Mouse (Mus musculus) MEL (cell line): ENCODE data around the gene Emx1. TPM values are rescaled to one million over a fixed set of nuclear protein-coding genes. Genes with fewer than 3 reads are reported as not detected.

Experiments
- DNase-seq: peaks from one replicate; pipeline ENCODE4 v3.0.0; 2011; ENCODE audit warnings: low read depth, low spot score
- H3K27ac ChIP-seq: 2 replicates; pipeline ENCODE4 v1.5.1; 2012; ENCODE audit warnings: low read depth, mild to moderate bottlenecking, control low read depth, low read length, moderate library complexity; ENCODE audit not compliant: control insufficient read depth
- H3K27me3 ChIP-seq, 2 experiments: fragments of 150-350 bp in 1 of 2; sonication (generic) in 1 of 2; 2 replicates each; pipeline ENCODE4 v1.6.1; 2012; ENCODE audit warnings: low read length in 2 of 2, mild to moderate bottlenecking in 2 of 2, improper control_type of control experiment in 1 of 2, moderate library complexity in 1 of 2; ENCODE audit not compliant: insufficient read depth in 2 of 2, control insufficient read depth in 1 of 2
- H3K36me3 ChIP-seq, 2 experiments: 2 replicates each; pipeline ENCODE4 v1.6.1; 2012 to 2014; ENCODE audit warnings: low read length in 2 of 2, improper control_type of control experiment in 1 of 2, inconsistent platforms in 1 of 2, mild to moderate bottlenecking in 1 of 2; ENCODE audit not compliant: insufficient read depth in 2 of 2, control insufficient read depth in 1 of 2
- H3K4me1 ChIP-seq, 2 experiments: fragments of 150-350 bp in 1 of 2; sonication (generic) in 1 of 2; 2 replicates each; pipeline ENCODE4 v1.6.1; 2012; ENCODE audit warnings: low read length in 2 of 2, improper control_type of control experiment in 1 of 2, mild to moderate bottlenecking in 1 of 2; ENCODE audit not compliant: insufficient read depth in 2 of 2, control insufficient read depth in 1 of 2
- H3K4me3 ChIP-seq, 2 experiments: fragments of 150-350 bp in 1 of 2; sonication (generic) in 1 of 2; 2 replicates each; pipeline ENCODE4 v1.5.1; 2012; ENCODE audit warnings: low read depth in 2 of 2, low read length in 2 of 2, mild to moderate bottlenecking in 2 of 2, moderate library complexity in 2 of 2, control low read depth in 1 of 2, improper control_type of control experiment in 1 of 2; ENCODE audit not compliant: control insufficient read depth in 1 of 2, insufficient read depth in 1 of 2
- H3K79me2 ChIP-seq: 2 replicates; pipeline ENCODE4 v1.6.1; 2012; ENCODE audit warnings: mild to moderate bottlenecking, low read length, moderate library complexity; ENCODE audit not compliant: control insufficient read depth, poor library complexity, insufficient read depth
- H3K9ac ChIP-seq: 2 replicates; pipeline ENCODE4 v1.6.1; 2012; ENCODE audit warnings: low read depth, mild to moderate bottlenecking, control low read depth, low read length, moderate library complexity; ENCODE audit not compliant: control insufficient read depth, poor library complexity, severe bottlenecking
- H3K9me3 ChIP-seq: fragments of 150-350 bp; sonication (generic); replicated peaks from 2 replicates; pipeline ENCODE4 v1.6.1; 2012; ENCODE audit warnings: mild to moderate bottlenecking, low read length, improper control_type of control experiment, moderate library complexity; ENCODE audit not compliant: insufficient read depth
- CHD2 ChIP-seq: IDR thresholded peaks from 2 replicates; pipeline ENCODE4 v1.6.1; 2011; ENCODE audit warnings: low read length, improper control_type of control experiment
- CTCF ChIP-seq, 3 experiments: IDR thresholded peaks in 2 of 3; conservative IDR thresholded peaks in 1 of 3; 2 replicates each; pipeline ENCODE4 v1.5.1; 2011 to 2012; ENCODE audit warnings: low read length in 3 of 3, low read depth in 2 of 3, mild to moderate bottlenecking in 2 of 3, improper control_type of control experiment in 1 of 3, inconsistent platforms in 1 of 3, mixed read lengths in 1 of 3, moderate library complexity in 1 of 3; ENCODE audit not compliant: control insufficient read depth in 1 of 3, insufficient read depth in 1 of 3, poor library complexity in 1 of 3, severe bottlenecking in 1 of 3
- POLR2AphosphoS5 ChIP-seq: IDR thresholded peaks from 2 replicates; pipeline ENCODE4 v1.6.1; 2012; ENCODE audit warnings: low read depth, borderline replicate concordance, mild to moderate bottlenecking, inconsistent platforms, low read length, moderate library complexity, mixed read lengths
- RCOR1 ChIP-seq: IDR thresholded peaks from 2 replicates; pipeline ENCODE4 v1.6.1; 2012; ENCODE audit warnings: low read depth, mild to moderate bottlenecking, inconsistent platforms, low read length, improper control_type of control experiment
- USF2 ChIP-seq, 2 experiments: IDR thresholded peaks; 2 replicates each; pipeline ENCODE4 v1.6.1; 2011 to 2012; ENCODE audit warnings: improper control_type of control experiment in 2 of 2, low read length in 2 of 2, borderline replicate concordance in 1 of 2, inconsistent platforms in 1 of 2, low read depth in 1 of 2, mild to moderate bottlenecking in 1 of 2; ENCODE audit not compliant: insufficient read depth in 1 of 2
- polyA plus RNA-seq, 2 experiments: library from polyadenylated mRNA; stranded (reverse) in 1 of 2; unstranded in 1 of 2; fragments of >175 nt in 1 of 2; fragments of >200 nt in 1 of 2; gene quantifications; 2 replicates each; pipeline versions ENCODE4 v1.2.1 to v1.2.4; 2012; ENCODE audit warnings: low replicate concordance in 2 of 2, low read depth in 1 of 2; ENCODE audit not compliant: insufficient read length in 2 of 2, insufficient read depth in 1 of 2, missing spikeins in 1 of 2
- total RNA-seq: library from RNA; depleted of rRNA; stranded (reverse); fragments of 300-350 nt; gene quantifications from 2 replicates; pipeline ENCODE4 v1.2.3, GENCODE M21; 2012; rRNA removed

Gene Emx1
- total and polyA plus RNA-seq, 3 experiments = not detected

- Histone ChIP-seq H3K27me3 (no peaks in the 10 kb centered on the region), H3K36me3 (no peaks in the 10 kb centered on the region; a peak in 1 of 4 replicates), H3K9ac (no peak overlapping the region), H3K4me1 (peaks cover 0 to 8% of the 10 kb centered on the region in 2 experiments; a peak in 2 of 4 replicates), H3K27ac (no peak overlapping the region), H3K79me2 (no peaks in the 10 kb centered on the region), H3K4me3 (no peak overlapping the region), H3K9me3 (no peaks in the 10 kb centered on the region)
- TF ChIP-seq CHD2 (no peak), POLR2AphosphoS5 (no peak)
- DNase-seq = no peak
These were observed 65.2 kb downstream of the Emx1 start for GRCm38 (mm10) chr6:85252251-85253058.

DNA sequence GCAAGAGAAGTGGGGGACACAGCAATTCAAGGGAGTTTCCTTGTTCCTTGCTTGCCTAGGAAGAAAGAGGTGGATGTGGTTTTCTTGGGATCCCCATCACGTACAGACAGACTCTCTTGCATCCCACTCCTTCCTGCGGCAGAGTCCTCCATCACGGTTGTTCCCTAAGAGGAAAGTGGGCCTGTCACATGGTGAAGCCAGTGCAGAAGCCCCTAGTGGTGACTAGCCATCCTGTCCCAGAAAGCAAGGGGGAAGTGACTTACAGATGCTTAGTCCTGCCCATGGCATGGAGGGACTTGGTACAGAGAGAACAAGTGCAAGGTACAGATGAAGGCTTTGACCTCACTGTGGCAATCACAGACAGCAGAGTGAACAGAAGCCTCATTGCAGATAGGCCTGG is 66.0 kb downstream of the Emx1 start:
- H3K4me1 ChIP-seq = peaks cover 0 to 8% of the 10 kb centered on the region in 2 experiments; a peak in 2 of 4 replicates
- no peaks in the 10 kb centered on the region for H3K79me2 ChIP-seq
- peak; percentile 46 for DNase-seq
- no peak overlapping the region for H3K9ac ChIP-seq
- no peak overlapping the region for H3K27ac ChIP-seq
- no peaks in the 10 kb centered on the region for H3K9me3 ChIP-seq
- H3K36me3 ChIP-seq = no peaks in the 10 kb centered on the region; a peak in 1 of 4 replicates
- H3K27me3 ChIP-seq = no peaks in the 10 kb centered on the region
- peak in 2 of 3 experiments; percentile 24 to 39; a peak in 3 of 6 replicates for TF ChIP-seq CTCF (IDR thresholded peaks at IDR 0.05 in 2 of 3, conservative IDR thresholded peaks at IDR 0.05 in 1 of 3; ENCODE audit: control insufficient read depth in 1 of 3, insufficient read depth in 1 of 3, low read depth in 2 of 3, low read length in 3 of 3, poor library complexity in 1 of 3, severe bottlenecking in 1 of 3)
- no peak for TF ChIP-seq USF2 (IDR thresholded peaks at IDR 0.05; ENCODE audit: borderline replicate concordance in 1 of 2, insufficient read depth in 1 of 2, low read depth in 1 of 2, low read length in 2 of 2)
- TF ChIP-seq RCOR1 = no peak
- H3K4me3 ChIP-seq = no peak overlapping the region

Other genes starting within 250 kb of the Emx1 start
- 3.3 and 3.4 TPM in 2 replicates for gene Exoc6b, start 117.9 kb upstream of the Emx1 start, total RNA-seq
- 1 to 10 TPM in 1 of 2 experiments, not detected in 1; 6.5 TPM for gene Exoc6b, start 117.9 kb upstream of the Emx1 start, polyA plus RNA-seq
- 87.4 and 102 TPM in 2 replicates for gene Spr, start 49.7 kb upstream of the Emx1 start, total RNA-seq
- gene Spr, start 49.7 kb upstream of the Emx1 start, polyA plus RNA-seq = 100 to 1,000 TPM in 1 of 2 experiments, not detected in 1; 103 TPM
- 1.8 and 2.0 TPM in 2 replicates for gene Sfxn5, start 146.0 kb downstream of the Emx1 start, total RNA-seq
- gene Sfxn5, start 146.0 kb downstream of the Emx1 start, polyA plus RNA-seq = 1 to 10 TPM in 1 of 2 experiments, not detected in 1; 3.0 TPM
- 3.1 and 3.3 TPM in 2 replicates for gene Rab11fip5, start 187.2 kb downstream of the Emx1 start, total RNA-seq
- 1 to 10 TPM in 1 of 2 experiments, not detected in 1; 8.5 TPM for gene Rab11fip5, start 187.2 kb downstream of the Emx1 start, polyA plus RNA-seq
- not detected in 2 replicates for gene Noto, start 236.4 kb downstream of the Emx1 start, total RNA-seq
- gene Noto, start 236.4 kb downstream of the Emx1 start, polyA plus RNA-seq = not detected
- gene Smyd5, start 244.6 kb downstream of the Emx1 start, total RNA-seq = 82.5 and 102 TPM in 2 replicates
- 100 to 1,000 TPM in 1 of 2 experiments, not detected in 1; 113 TPM for gene Smyd5, start 244.6 kb downstream of the Emx1 start, polyA plus RNA-seq